Mouse (Mus musculus): Measurements from ENCODE around the gene Rapgef6. TPM values are rescaled to one million over a fixed set of nuclear protein-coding genes. Genes with fewer than 3 reads are reported as not detected.

Gene Rapgef6
- polyA plus RNA-seq, 1 experiment from 2014 or later, result 26.9 TPM

Small RNA genes within 50 kb of the gene (microRNA-seq; reads per million reads assigned to microRNA genes)
- not detected for gene Gm26116

Other genes with a start within 250 kb of the Rapgef6 start
- gene Acsl6, start 219.0 kb upstream of the Rapgef6 start, polyA plus RNA-seq (2014; fragmentation: Nextera tagmentation; extraction: Ambion mirVana), result 0.22 and 0.28 TPM in 2 replicates
- not detected in 2 replicates for gene Meikin, start 152.2 kb upstream of the Rapgef6 start, polyA plus RNA-seq (2014; fragmentation: Nextera tagmentation; extraction: Ambion mirVana)
- gene Fnip1, start 84.6 kb upstream of the Rapgef6 start, polyA plus RNA-seq (2014; fragmentation: Nextera tagmentation; extraction: Ambion mirVana), result 9.9 and 11.0 TPM in 2 replicates

All from heart, embryonic 14.5 days (tissue).